Mouse (Mus musculus) kidney, adult 11 months (tissue): ENCODE results near the gene Npepps.

Experiments used
- DNase-seq: peaks from one replicate; pipeline ENCODE4 v3.0.0; 2022

The Npepps gene

DNA sequence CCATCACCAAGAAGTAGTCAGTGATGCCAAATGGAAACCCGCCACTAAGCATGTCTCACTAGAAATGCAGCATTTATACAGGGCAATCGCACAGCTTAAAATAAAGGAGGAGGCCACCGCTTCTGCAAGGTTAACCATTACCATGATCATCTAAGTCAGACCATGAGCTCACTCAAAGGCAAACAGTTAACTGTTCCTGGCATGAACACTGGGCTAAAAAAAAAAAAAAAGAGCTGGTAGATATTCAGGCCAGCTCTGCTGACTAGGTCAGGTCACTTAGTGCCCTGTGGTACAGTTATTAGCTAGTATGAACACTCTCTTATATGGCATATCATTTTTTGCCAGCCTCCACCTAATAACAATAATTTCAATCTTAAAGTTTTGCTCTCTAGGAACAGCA lies 98.0 kb downstream of the Npepps start:
- peak; percentile 34 for DNase-seq

DNA sequence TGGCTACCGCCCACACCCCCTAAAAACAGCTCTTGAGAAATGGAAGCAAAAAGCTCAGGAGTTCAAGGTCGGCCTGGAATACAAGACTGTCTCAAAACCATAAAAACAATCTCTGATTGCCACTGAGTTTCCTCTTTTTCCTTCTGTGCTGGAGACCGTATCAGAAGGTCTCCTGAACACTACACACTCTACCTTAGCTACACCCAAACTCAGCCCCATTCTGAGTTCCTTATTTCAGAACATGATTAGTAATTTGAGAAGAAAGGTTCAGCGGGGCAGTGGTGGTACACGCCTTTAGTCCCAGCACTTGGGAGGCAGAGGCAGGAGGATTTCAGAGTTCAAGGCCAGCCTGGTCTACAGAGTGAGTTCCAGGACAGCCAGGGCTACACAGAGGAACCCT lies 99.4 kb downstream of the Npepps start:
- no peak for DNase-seq

DNA sequence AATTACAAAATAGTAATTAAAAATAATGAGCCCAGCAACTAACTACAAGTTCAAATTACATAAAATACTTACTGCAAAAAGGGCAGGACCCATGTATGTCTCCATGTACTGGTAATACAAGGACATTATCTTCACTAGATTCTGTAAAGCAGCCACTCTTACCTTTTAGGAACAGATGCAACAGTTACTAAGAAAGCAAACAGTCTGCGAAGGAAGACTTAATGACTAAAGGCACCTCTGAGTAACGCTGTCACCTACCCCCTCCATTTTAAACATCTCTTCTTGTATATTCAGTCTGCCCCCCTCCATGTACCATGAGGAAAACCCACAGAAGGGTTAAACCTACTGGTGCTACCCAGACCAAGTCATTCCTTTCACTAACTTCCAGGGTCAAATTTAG lies 102.2 kb downstream of the Npepps start:
- DNase-seq, result no peak

DNA sequence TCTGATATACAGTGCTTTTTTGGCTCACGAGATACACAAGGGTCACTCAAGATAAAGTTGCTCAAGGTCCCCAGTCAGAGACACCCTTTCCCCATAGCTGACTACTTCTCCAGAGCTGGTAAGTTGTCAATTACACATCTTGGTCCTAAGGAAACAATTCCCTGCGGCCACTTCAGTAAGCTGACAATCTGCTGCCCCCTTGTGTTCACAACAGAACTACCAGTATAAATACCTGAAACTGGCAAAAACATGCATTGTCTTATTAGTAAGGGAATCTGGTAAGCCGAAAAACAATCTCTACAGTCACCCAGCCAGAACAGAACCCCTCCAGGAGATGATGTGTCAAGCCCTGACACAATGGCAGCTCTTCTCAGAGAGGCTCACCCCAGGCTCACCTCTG lies 103.6 kb downstream of the Npepps start:
- DNase-seq, result no peak

DNA sequence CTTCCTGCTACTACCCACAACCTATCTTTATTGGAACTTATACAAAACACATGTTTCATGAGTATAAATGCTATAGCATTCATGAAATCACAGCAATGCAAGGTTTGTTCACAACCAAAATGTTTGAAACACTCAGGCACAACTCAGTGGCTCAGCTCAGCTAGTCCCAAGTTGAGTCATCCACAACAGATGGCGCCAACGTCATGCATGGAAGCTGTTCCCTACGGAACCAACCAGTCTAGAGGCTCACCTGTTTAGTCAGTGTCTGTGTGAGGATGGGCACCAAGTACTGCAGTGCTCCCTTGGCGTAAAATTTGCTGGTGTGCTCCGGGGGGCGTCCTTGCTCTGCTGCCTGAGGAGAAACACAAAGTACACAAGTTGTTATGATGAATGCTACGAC lies 104.9 kb downstream of the Npepps start:
- DNase-seq, result no peak

DNA sequence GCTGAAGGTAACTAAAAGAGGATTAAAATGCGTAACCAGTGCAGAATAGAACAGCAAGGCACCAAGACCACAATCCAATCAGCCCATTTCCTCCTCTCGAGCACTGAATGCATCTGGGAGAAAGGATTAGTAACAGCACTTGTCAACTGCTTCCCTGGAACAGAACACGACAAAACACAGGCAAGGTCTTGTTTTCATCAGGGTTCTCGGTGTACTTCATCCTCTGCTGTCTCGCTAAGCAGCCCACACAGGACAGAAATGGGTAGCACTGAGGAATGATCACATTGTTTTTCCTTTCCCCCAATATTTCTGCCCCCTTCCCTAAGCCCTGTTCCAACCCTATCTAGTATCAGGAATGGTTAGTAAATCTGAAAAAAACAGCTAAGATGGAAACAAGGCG lies 120.1 kb downstream of the Npepps start:
- no peak for DNase-seq

DNA sequence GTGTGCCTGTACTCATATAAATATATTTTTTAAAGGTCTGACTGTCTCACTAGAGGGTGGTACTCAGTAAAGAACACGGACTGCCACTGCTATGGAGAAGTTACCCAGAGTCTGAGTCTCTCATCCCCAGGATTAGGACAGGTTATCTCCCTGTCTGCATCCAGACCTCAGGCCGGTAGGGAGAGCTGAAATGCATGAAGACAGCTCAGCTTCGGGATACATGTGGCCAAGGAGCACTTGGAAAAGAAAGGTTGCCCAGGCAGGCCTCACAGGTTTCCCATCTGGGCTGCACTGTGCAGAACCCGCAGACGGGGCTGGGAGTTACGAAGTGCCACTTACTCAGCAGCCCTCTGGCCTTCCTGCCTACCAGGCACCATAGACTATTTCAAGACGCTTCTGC lies 123.4 kb downstream of the Npepps start:
- no peak for DNase-seq
